Mouse (Mus musculus) layer of hippocampus, adult 8-10 months (tissue): Measurements from ENCODE around the gene Gm10282. TPM values are rescaled to one million over a fixed set of nuclear protein-coding genes. Genes with fewer than 3 reads are reported as not detected.

Source experiments
- DNase-seq, 2 experiments: peaks; one replicate each; pipeline ENCODE4 v3.0.0; 2022; ENCODE audit warnings: low spot score in 2 of 2
- total RNA-seq, 4 experiments: library from RNA; stranded (reverse); gene quantifications; 2 replicates each; pipeline ENCODE4 v1.2.4; 2022

The Gm10282 gene
- 1 to 10 TPM; 3.8 to 7.8 (median 6.0) TPM for total RNA-seq

DNA sequence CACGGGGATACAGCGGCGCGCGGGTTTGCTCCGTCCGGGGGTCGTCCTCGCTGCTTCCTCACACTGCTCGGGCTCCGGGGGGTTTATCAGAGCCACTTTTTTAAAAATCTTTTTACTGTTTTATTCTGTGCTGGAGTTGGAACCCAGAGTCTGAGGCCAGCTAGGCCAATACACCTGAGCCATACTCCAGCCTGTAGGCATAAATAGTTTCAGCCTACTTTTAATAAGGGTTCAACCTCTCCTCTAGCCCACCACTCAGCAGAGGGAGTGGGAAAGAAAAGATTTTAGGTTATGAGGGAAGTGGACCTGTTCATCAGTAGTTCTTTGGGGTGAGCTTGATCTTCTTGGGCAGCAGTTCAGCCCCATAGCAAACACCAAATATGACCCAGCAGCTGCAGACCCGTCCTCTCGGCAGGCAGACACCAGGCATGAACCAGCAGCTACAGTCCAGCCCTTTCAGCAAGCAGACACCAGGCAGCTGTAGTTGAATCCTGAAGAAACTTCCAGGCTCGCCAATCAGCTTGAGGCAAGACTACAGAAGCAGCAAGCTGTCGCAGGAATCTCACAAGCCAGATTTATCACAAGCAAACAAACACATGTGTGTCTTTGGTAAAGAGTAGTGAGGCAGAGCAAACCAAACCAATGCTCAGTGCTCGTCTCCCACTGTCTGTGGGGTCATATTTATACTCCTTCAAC, at the start of gene Gm10282:
TSS of gene Gm10282 (minus strand) at position 51 of the 696 bp plus-strand sequence.
- no peak for DNase-seq

DNA sequence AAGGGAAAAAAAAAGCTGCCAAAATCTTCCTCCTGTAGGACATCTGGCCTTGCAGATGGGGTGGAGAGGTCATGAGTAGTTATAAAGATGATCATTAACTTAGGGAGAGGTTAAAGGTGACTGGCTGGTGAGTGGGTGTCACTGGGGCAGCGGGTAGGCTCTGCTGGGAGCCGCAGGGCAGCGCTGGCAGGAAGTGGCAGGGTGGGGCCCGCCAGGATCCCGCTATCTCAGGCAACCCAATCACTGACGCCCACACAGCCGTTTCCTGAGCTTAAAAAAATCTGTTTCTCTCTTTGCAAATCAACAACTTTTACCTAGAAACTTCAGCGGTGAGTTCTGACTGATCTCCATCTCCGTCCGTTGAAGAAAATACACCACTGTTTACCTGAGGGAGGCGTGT, 49.2 kb upstream of the Gm10282 start:
- no peak for DNase-seq

DNA sequence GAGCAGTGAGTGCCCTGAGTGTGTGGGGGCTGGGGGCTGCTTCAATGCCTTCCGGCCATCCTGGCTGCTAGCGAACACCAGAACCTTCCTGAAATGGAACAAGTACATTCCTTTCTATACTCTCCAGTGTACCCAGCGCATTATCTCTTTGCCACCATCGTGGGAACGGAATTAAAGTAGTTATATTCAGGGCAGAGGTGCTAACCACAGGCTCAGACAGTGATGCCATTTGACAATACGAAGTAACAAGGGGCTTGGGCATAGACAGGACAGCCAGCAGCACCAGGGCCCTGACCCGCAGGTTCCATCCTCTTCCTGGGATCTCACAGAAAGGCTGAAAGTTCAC, 48.6 kb upstream of the Gm10282 start:
- no peak for DNase-seq

DNA sequence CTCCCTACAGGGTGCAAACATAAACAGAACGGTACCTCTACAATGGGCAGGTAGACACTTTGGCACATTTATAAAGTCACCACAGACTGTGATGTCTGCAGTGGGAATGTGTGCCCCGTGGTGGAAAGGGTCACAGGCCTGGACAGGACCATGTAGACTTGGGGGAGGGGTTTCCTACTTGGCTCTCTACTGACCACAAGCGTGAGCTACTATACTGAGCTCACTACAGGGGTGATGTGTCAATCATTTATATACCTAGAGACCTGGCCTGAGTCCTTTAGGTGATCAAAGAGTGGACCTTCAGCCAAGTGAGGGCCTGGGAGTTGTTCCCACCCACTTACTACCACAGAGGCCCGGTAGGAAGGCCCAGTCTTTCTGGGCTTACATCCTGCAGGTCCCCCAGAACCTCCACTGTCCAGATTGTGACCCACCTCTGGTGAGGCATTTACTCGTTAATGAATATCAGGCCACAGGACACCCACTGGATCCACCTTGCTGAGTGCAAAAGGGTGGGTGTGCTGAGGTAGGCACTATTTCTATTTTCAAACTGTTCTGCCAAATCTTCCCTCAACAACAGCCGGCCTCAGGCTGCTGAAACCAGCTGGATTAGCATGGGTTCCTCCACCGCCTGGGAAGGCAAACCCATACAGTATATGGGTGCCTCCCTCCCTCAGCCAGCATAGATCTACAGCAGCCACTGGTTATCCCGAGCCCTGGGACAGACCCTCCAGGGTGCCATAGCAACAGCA, 48.1 kb upstream of the Gm10282 start:
- peak in 1 of 2 experiments; percentile 26 for DNase-seq

DNA sequence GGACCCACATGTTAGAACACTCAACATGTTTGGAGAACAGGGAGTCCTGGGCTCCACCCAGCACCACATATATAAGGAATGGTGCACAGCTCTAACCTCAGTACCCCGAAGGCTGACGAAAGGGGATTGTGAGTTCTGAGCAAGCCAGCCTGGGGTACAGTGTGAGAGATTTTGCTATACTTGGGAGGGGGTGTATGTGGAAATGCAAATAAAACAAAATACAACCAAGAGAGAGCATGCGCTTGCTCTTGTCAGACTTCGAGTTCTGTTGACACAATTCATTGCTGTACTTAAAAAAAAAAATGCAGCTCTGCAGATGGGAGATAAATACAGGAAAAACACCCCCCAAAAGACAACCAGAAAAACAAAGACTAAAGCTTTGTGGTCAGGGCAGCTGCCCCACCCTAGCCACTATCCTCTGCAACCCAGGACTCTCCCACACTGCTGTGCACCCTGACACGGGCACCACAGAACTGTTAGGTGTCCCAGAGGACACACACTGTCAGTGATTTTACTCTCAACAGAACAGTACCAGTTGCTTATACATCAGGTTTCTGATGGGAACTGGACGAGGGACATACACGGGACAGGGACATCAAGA, 46.4 kb upstream of the Gm10282 start:
- no peak for DNase-seq

DNA sequence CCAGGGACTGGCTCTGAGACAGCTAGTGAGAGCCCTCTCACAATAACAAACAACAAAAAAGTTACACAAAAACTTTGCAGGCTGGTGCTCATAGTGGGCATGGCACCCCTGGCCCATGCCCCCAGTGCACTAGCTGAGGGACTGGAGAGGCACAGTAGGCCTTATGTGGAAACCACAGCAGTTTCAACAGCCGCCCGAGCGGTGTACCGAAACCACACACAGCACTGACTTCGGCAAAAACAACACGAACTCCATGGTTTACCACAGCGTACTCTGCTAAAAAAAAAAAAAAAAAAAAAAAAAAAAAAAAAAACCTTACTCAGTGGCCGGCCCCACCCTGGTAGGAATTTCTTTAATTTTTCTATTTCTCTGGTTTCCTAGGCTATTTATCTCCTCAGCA, 45.7 kb upstream of the Gm10282 start:
- DNase-seq = no peak

DNA sequence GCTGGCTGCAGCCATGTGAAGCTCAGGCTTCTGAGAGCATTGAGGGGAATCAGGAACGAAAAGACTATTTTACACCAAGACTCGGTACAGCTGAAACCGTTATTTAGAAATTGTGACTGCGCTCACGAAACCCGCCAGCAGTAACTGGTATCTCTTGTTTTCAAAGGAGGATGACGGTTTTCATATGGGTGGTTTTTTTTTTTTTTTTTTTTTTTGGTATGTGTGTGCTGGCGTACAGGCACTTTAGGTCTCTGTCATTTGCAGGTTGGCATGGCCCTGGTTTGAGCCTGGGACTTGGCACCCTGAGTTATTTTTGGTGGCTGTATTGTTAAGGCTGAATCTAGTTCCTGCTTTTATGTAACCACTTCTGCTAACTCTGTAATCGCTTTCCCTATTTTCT, 44.8 kb upstream of the Gm10282 start:
- no peak for DNase-seq

DNA sequence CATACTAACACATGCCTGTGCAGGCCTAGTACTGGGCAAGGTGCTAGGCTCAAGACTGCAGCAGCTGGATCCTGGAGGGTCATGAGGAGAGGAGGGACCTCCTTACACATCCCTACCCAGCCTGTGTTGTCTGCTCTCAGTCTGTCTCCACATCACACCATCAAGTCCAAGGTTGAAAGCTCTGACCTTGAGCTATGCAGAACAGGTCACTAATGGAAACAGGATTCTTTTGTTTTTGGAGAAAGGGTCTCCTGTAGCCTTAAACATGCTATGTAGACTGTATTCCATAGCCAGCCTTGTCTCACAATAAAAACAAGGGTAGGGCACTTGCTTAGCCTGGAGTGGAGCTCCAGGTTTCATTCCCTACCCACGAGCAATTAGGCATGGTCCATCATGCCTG, 43.9 kb upstream of the Gm10282 start:
- DNase-seq = no peak

DNA sequence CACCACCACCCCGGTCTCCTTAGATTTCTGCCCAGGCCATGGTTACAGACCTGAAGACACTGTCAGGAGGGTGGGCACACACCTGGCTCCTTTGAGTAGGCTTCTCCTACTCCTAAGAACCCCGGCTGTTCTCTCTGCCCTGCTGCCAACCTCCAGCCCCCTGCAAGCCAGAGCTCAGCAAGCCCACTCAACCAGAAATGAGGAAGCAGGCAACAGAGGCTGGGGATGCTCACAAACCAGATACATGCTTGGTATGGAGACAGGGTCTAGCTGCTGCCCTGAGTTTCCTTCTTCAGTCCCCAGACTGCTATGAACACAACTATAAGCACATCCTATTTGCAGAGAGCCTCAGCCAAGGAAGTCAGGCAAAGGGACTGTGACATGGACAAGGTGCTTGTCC, 43.1 kb upstream of the Gm10282 start:
- DNase-seq = no peak

DNA sequence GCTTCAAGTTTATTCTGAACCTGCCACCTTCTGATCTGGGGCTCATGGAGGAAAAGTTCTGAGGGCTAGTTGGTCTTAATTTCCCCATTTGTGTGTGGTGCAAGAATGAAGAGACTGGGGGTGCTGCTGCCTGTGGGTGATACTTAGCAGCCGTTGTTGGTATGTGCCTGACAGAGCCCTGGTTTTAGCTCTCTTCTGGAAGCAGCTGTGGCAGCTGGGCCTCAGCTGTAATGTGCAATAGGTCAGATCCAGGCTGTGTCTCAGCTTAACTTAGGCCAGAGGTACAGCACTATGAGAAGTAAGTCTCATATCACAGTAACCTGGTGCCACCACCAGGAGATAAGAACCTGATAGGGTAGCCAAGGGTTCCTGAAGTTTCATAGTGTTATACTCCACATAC, 42.5 kb upstream of the Gm10282 start:
- no peak for DNase-seq

DNA sequence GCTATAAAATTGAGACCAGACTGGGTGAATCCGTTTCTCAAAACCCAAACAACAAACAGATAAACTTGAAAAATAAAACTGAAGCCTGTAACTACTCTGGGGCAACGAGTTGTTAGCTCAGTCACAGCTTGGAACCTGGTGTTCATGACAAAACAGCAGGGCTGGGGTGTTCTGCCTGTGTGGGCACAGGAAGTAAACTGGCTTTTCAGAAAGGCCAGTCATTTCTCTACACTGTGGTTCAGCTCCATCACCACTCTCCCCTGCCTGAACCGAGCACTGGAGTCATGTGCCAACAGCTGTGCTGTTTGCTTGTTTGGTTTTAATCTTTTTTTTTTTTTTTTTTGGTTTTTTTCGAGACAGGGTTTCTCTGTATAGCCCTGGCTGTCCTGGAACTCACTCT, 38.7 kb upstream of the Gm10282 start:
- DNase-seq = no peak

DNA sequence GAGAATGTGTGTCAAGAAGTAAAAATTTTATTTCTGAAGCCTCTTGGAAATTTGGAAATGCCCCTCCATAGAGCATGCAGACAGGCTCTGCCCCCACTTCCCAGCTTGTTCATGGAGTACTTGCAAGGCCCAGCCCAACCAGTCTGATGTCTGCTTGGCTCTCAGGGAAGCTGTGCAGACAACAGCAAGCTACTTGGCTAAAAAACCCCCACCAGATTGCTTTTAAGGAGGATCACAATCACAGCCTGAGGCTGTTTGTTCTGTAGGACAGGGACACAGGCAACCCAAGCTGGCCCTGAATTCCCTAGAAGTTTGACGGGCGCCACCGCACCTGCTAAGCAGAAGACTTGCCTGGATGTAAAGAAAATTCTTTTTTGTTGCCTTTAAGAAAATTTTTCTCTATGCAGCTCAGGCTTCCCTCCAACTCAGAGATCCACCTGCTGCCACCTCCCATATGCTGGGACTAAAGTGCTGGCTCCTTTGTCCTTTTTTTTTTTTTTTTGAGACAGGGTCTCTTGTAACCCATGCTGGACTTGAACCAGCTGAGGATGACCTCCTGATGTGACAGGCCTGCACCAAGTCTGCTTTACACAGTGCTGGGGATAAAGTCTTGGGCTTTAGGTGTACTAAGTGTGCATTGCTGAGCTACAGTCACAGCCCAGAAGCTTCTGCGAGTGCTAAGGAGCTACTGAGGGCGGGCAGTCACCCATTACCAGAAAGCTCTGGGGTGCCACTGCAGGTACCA, 37.7 kb upstream of the Gm10282 start:
- DNase-seq = no peak

DNA sequence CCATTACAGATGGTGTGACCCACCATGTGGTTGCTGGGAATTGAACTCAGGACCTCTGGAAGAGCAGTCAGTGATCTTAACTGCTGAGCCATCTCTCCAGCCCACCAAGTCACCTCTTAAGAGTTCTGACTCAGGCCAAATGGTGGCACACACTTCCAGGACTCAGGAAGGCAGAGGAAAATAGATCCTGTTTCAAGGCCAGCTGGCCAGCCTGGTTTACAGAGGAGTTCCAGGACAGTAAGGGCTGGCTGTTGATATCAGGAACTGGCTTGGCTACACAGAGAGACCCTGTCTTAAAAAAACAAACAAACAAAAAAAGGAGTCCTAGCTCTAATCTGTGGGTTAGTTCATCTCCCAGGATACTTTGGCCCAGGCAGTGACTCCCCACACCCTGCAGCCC, 32.0 kb upstream of the Gm10282 start:
- DNase-seq = no peak

DNA sequence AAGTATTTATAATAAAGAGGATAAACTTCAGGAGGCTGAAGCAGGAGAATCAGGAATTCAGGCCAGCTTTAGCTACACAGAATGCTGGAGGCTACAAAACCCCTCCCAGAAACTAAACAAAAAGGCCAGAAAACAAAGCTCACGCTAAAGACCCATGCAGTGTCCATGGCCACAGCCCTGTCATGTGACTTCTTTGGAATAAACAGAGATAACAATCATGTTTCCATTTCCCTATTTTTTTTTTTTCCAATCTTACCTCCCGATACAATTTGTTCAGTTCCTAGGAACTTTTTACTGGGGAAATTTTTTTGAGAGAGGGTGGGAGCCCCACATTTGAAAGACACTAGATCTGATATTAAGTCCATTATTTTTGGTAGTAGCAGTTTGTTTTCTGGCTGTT, 31.2 kb upstream of the Gm10282 start:
- DNase-seq = no peak

DNA sequence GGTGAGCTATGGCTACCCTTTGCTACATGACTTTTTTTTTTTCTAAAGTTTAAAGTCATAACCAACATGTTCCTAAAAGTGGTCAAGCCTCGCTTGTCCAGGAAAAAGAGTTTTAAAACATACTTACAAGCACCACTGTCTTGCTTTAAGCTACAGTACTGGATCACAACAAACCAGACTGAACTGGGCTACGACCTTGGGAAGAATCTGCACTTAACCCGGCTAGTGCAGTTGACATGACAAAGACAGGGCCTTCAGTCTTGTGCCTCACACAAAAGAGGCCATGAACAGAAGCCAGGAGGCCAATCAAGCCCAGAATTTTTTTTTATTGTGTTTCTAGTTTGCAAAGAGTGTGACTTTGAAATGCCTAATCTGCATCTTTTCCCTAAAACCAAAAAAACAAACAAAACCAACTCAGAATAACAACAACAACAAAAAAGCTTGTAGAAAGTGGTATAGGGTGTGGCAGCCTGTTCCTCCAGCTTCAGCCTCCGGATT, 29.1 kb upstream of the Gm10282 start:
- no peak for DNase-seq

DNA sequence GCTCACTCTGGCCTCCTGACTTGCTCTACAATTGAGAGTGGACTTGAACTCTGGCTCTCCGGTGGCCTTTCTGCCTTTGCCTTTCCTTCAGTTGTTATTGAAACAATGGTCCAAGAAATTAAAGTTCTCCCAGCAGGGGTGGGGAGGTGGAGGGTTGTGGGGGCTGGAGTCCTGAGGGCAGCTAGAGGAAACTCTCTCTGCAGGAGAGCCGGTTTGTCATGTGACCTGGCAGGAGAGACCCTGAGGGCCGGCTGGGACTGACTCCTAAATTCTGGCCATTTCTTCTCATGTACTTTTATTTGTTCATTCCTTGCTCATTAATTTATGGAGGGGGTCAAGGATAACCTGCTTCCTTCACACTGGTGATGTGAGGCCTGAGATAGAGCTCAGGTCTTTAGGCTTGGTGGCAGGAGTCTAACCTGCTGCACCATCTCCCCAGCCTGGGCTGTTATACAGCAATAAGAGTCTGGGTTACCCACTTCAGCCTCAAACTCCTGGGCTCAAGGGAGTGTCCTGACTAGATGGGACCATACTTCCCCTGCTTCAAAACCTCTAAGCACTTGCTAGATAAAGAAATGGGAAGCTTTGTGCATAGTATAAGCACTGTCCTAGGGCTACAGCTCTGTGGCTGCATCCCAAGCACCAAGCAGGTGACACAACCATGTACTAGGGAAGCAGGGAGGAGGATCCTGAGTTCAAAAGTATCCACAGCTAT, 28.5 kb upstream of the Gm10282 start:
- no peak for DNase-seq

DNA sequence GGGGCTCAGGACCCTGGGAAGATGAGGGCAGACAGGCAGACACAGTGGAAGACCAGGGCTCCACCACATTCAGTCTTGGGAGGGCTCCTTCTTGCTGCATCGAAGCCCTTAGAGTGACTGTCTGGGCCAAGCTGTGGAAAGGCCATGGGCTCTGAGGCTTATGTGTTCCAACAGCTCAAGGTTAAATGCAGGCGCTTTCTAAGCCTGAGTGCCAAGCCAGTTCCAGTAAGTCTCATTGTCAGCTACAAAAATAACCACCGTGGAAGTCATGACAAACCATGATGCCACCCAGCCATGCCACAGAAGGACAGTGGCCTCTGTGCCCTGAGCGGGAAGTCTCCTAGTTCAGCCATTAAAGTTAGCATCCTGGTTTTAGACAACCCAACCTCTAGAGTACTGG, 26.6 kb upstream of the Gm10282 start:
- DNase-seq = no peak

DNA sequence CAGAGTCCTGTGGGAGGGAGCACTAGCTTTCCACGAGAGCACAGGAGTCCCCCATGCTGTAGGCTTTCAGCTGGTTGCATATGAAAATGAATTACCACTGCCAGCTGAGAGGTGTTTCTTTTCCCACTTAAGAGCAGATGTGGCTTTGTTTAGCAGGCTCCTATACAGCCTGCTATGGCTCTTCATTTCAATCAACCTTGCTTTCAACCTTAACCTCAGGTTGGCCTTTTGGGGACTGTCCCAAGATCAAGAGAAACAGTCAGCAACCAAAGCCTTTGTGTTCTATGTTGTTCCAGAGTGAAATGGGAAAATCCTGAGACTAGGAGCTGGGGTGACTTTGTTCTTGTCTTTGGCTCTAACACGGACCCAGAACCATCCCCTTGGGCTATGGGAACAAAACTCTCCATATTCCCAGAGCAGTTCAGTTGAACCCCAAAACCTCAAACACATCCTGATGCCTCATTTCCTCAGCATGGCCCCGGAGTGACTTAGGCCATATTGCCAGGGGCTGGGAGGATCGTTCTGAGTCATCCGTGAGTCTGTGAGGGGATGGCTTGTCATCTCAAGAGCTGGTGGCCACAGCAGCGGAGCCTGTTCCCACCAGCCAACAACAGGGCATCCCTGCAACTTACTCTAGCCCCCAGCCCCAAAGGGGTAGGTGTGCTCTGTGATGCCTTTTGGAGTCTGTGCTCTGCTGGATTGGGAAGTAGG, 25.9 kb upstream of the Gm10282 start:
- no peak for DNase-seq

DNA sequence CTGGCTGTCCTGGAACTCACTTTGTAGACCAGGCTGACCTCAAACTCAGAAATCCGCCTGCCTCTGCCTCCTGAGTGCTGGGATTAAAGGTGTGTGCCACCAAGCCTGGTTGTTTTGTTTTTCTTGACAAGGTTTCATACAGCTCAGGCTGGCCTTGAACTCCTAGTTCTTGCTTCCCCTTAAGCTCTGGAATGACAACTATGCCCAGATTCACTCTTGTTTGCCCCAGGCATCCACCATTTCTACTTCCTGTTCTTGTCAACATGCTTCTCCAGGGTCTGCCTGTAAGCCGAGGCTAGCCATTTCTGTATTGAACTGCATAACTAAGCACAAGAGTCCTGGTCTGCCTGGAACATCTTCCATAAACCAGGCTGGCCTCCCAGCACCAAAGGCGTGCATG, 24.1 kb upstream of the Gm10282 start:
- no peak for DNase-seq

DNA sequence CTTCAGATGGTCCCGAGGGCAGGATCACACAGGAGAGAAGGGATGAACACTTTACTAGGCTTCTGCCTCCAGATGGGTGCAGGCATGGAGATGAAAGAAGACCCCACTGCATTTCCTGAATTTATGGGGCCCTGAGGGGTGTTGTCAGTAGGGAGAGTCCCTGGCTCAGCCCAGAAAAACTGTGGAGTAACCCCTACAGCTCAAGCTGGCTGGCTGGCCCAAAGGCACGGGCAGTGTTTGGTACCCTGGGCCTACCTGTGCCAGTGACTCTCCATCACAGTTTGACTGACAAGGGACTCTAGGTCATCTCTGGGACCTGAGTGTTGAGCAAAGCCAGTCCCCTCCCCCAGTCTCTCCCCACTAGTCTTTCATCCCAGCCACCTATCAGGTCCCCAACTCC, 19.6 kb upstream of the Gm10282 start:
- no peak for DNase-seq
